Mouse (Mus musculus): ENCODE data around the gene Ptpn5. TPM values are rescaled to one million over a fixed set of nuclear protein-coding genes. Genes with fewer than 3 reads are reported as not detected.

Gene Ptpn5
- polyA plus RNA-seq, 1 experiment from 2014 or later = 1.3 TPM

DNA sequence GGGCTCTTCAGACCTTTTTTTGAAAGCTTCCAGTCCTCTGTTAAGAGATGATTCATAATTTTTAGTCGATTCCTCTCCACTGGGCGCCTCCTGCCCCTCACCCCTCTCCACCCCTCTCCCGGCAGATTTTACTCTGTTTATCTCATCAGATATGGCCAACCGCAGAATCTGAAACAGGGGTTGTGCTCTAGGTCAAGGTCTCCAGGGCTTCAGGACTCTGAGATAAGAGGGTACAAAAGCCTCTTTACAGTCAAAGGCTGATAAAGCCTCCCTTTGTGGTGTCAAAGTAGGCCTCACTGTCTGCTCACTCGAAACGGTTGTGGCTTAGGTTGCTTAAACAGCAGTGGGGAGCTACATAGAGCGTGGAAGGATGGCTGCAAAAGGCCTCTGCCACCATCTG is 74.1 kb downstream of the Ptpn5 start:
- no peaks in the 10 kb centered on the region for H3K9me3 ChIP-seq (replicated peaks; ENCODE audit: control insufficient read depth, low read length)
- no peak overlapping the region for H3K4me2 ChIP-seq (ENCODE audit: low read depth, low read length)
- H3K9ac ChIP-seq (ENCODE audit: low read length) = no peak overlapping the region
- no peaks in the 10 kb centered on the region for H3K36me3 ChIP-seq (ENCODE audit: control insufficient read depth, insufficient read depth, low read length)
- no peak overlapping the region for H3K4me3 ChIP-seq (replicated peaks; ENCODE audit: low read length)
- no peak overlapping the region for H3K27ac ChIP-seq (ENCODE audit: low read length)
- H3K4me1 ChIP-seq (ENCODE audit: control insufficient read depth, insufficient read depth, low read length) = no peaks in the 10 kb centered on the region
- peak; percentile 35; the same call in 1 of the 2 replicates for ATAC-seq (ENCODE audit: insufficient read depth, low FRiP score)
- WGBS = 41% methylated on average over 7 of the region's 7 CpGs
- H3K27me3 ChIP-seq (ENCODE audit: control insufficient read depth, insufficient read depth, low read length) = no peaks in the 10 kb centered on the region

DNA sequence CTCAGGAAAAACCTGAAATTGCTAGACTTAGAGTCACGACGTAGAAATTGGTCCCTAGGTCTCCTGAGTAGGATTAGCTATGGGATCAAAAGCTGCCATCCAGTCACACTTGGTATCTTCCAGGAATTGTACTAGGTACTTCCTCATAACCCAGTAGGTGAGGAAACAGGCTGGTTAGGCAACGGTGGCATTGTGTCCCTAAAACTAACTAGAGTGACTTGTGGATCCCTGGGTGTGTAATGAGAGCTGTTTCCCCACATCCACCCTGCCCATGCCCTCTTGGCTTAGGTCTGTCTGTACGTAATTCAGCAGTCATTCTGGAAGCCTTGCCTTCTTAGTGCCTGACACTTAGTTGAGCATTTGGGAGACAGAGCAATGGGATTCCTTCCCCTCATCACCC is 77.2 kb downstream of the Ptpn5 start:
- no peak for ATAC-seq (ENCODE audit: insufficient read depth, low FRiP score)
- WGBS = 76% methylated on average over 4 of the region's 4 CpGs
- no peak overlapping the region for H3K4me2 ChIP-seq (ENCODE audit: low read depth, low read length)

DNA sequence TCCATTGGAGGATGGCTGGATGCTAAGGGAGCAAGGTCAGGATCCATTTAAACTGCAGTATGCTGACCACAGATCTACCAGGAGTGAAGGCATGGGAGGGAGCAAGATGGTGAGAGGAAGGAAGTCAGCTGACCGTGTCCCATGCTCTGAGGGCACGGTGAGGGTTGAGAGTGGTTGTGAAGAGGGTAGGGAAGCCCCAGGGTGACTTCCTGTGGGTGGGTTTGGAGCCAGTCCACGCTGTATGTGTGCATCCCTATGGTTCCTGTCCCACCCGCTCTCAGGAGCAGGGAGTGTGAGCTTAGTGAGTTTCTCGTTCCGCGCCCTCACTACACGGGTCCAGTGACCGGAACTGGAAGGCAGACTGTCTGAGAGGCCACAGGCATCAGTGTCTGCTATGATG is 77.7 kb downstream of the Ptpn5 start:
- 76% methylated on average over 9 of the region's 9 CpGs for WGBS
- no peak overlapping the region for H3K27ac ChIP-seq (ENCODE audit: low read length)
- H3K9ac ChIP-seq (ENCODE audit: low read length) = no peak overlapping the region
- no peak overlapping the region for H3K4me3 ChIP-seq (replicated peaks; ENCODE audit: low read length)
- H3K9me3 ChIP-seq (replicated peaks; ENCODE audit: control insufficient read depth, low read length) = no peaks in the 10 kb centered on the region
- peaks cover 22% of the 10 kb centered on the region for H3K4me1 ChIP-seq (ENCODE audit: control insufficient read depth, insufficient read depth, low read length)
- H3K36me3 ChIP-seq (ENCODE audit: control insufficient read depth, insufficient read depth, low read length) = no peaks in the 10 kb centered on the region
- no peak overlapping the region for H3K4me2 ChIP-seq (ENCODE audit: low read depth, low read length)
- H3K27me3 ChIP-seq (ENCODE audit: control insufficient read depth, insufficient read depth, low read length) = no peaks in the 10 kb centered on the region
- no peak for ATAC-seq (ENCODE audit: insufficient read depth, low FRiP score)

More for the DNA sequence above, 77.2 kb downstream of the Ptpn5 start:
- Histone ChIP-seq H3K27ac (ENCODE audit: low read length) (no peak overlapping the region), H3K9ac (ENCODE audit: low read length) (no peak overlapping the region), H3K4me3 (replicated peaks; ENCODE audit: low read length) (no peak overlapping the region), H3K36me3 (ENCODE audit: control insufficient read depth, insufficient read depth, low read length) (no peaks in the 10 kb centered on the region), H3K27me3 (ENCODE audit: control insufficient read depth, insufficient read depth, low read length) (no peaks in the 10 kb centered on the region), H3K9me3 (replicated peaks; ENCODE audit: control insufficient read depth, low read length) (no peaks in the 10 kb centered on the region), H3K4me1 (ENCODE audit: control insufficient read depth, insufficient read depth, low read length) (peaks cover 18% of the 10 kb centered on the region)

DNA sequence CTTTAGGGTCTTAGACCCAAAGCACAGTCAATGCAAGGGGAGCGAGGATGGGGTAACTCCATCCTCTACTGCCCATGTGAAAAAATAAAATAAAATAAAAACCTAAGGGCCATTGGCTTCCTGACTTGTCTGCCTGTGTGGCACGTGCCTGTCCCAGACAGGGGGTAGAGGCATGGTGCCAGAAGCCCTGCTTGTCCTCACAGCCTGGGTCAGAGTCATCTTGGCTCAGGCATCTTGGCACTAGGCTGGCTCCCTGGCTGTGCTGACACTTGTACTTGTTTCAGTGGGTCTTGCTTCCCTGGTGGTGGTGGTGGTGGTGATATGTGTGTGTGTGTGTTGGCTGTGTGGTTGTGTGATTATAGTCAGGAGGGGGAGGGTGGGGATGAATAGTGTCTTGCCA is 78.8 kb downstream of the Ptpn5 start:
- no peaks in the 10 kb centered on the region for H3K9me3 ChIP-seq (replicated peaks; ENCODE audit: control insufficient read depth, low read length)
- 80% methylated on average over 2 of the region's 2 CpGs for WGBS
- peaks cover 22% of the 10 kb centered on the region for H3K4me1 ChIP-seq (ENCODE audit: control insufficient read depth, insufficient read depth, low read length)
- ATAC-seq (ENCODE audit: insufficient read depth, low FRiP score) = no peak
- H3K4me2 ChIP-seq (ENCODE audit: low read depth, low read length) = no peak overlapping the region
- no peaks in the 10 kb centered on the region for H3K27me3 ChIP-seq (ENCODE audit: control insufficient read depth, insufficient read depth, low read length)
- no peaks in the 10 kb centered on the region for H3K36me3 ChIP-seq (ENCODE audit: control insufficient read depth, insufficient read depth, low read length)
- H3K9ac ChIP-seq (ENCODE audit: low read length) = no peak overlapping the region
- no peak overlapping the region for H3K27ac ChIP-seq (ENCODE audit: low read length)
- no peak overlapping the region for H3K4me3 ChIP-seq (replicated peaks; ENCODE audit: low read length)

DNA sequence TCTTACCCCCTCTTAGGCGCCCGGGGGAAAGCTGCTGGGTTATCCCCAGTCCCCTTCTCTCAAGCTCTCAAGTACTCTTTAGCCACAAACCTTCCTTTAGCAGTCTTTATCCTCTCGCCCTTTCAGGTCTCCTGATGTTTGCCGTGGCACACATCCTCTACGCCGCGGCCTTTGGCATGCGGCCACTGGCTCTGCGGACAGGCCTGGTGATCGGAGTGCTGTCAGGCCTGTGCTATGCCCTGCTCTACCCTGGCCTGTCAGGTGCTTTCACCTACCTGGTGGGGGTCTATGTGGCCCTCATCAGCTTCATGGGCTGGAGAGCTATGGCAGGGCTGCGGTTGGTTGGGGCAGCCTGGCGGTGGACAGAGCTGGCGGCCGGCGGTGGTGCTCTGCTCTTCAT is 80.2 kb downstream of the Ptpn5 start:
- 96% methylated on average over 15 of the region's 15 CpGs for WGBS
- Histone ChIP-seq H3K4me2 (ENCODE audit: low read depth, low read length) (no peak overlapping the region), H3K36me3 (ENCODE audit: control insufficient read depth, insufficient read depth, low read length) (no peaks in the 10 kb centered on the region), H3K27ac (ENCODE audit: low read length) (no peak overlapping the region), H3K4me3 (replicated peaks; ENCODE audit: low read length) (no peak overlapping the region), H3K27me3 (ENCODE audit: control insufficient read depth, insufficient read depth, low read length) (no peaks in the 10 kb centered on the region), H3K4me1 (ENCODE audit: control insufficient read depth, insufficient read depth, low read length) (peaks cover 22% of the 10 kb centered on the region), H3K9me3 (replicated peaks; ENCODE audit: control insufficient read depth, low read length) (no peaks in the 10 kb centered on the region), H3K9ac (ENCODE audit: low read length) (peak overlapping the region; percentile 26; the same call in 1 of the 2 replicates)
- ATAC-seq (ENCODE audit: insufficient read depth, low FRiP score) = no peak

DNA sequence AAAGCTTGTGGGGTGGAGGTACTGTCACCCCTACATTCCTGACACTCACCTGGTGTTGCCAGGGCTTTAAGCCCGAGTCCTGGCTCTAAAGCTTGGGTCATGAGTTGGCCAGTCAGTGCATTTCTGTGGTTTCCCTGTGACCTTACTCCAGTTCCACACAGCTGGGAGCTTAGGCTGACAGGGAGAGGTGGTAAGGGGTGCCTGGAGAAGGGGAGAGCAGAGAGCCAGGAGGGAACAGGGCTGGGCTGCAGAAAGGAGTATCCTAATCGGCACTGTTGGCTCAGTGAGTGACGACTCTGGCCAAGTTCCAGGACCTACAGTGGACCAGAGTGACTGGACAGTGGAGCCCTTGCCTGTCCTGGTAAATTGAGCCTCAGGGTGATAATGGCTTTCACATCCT is 81.2 kb downstream of the Ptpn5 start:
- H3K4me2 ChIP-seq (ENCODE audit: low read depth, low read length) = peak overlapping the region; percentile 81
- WGBS = 11% methylated on average over 3 of the region's 3 CpGs
- H3K36me3 ChIP-seq (ENCODE audit: control insufficient read depth, insufficient read depth, low read length) = no peaks in the 10 kb centered on the region
- H3K9me3 ChIP-seq (replicated peaks; ENCODE audit: control insufficient read depth, low read length) = no peaks in the 10 kb centered on the region
- H3K9ac ChIP-seq (ENCODE audit: low read length) = peak overlapping the region; percentile 92
- H3K27me3 ChIP-seq (ENCODE audit: control insufficient read depth, insufficient read depth, low read length) = no peaks in the 10 kb centered on the region
- peak overlapping the region; percentile 94 for H3K27ac ChIP-seq (ENCODE audit: low read length)
- no peak for ATAC-seq (ENCODE audit: insufficient read depth, low FRiP score)
- H3K4me3 ChIP-seq (replicated peaks; ENCODE audit: low read length) = peak overlapping the region; percentile 86
- peaks cover 22% of the 10 kb centered on the region for H3K4me1 ChIP-seq (ENCODE audit: control insufficient read depth, insufficient read depth, low read length)

DNA sequence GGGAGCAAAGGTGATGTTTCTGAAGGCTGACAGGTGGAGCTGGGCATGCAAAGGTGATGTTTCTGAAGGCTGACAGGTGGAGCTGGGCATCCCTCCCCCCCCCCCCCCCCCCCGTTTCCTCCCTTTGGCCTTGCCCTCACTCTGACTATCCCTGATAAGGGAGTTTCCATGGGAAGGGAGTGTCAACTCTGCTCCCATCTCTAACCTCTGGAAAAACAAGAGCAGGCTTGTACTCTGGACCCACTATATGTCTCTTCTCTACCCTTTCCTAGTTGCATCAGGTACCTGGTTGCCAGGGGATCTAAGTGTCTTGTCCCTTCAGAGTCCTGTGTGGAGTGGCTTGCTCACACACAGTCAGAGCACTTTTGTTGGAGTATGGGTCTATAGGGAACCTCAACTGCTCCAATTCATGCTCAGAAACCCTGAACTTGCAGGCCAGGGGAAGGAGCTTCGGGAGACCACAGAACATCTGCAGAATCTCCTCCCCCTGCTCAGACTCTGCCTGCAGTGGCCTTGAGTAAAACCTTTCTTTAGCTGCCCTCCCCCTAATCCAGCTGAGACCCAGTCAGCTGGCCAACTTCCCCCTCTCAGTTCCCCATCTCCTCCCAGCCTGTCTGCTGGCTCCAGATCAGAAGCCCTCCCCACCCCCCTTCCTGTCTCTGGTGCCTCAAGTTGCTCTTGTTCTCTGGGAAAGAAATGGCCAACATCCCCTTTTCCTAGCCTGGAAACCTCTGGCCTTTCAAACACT is 81.9 kb downstream of the Ptpn5 start:
- WGBS = 0% methylated on average over 1 of the region's 2 CpGs
- Histone ChIP-seq H3K36me3 (ENCODE audit: control insufficient read depth, insufficient read depth, low read length) (no peaks in the 10 kb centered on the region), H3K9ac (ENCODE audit: low read length) (peak overlapping the region; percentile 92), H3K27me3 (ENCODE audit: control insufficient read depth, insufficient read depth, low read length) (no peaks in the 10 kb centered on the region), H3K4me3 (replicated peaks; ENCODE audit: low read length) (peak overlapping the region; percentile 86), H3K4me1 (ENCODE audit: control insufficient read depth, insufficient read depth, low read length) (peaks cover 22% of the 10 kb centered on the region), H3K4me2 (ENCODE audit: low read depth, low read length) (peak overlapping the region; percentile 81), H3K9me3 (replicated peaks; ENCODE audit: control insufficient read depth, low read length) (no peaks in the 10 kb centered on the region), H3K27ac (ENCODE audit: low read length) (peak overlapping the region; percentile 94)
- peak; percentile 41 for ATAC-seq (ENCODE audit: insufficient read depth, low FRiP score)

DNA sequence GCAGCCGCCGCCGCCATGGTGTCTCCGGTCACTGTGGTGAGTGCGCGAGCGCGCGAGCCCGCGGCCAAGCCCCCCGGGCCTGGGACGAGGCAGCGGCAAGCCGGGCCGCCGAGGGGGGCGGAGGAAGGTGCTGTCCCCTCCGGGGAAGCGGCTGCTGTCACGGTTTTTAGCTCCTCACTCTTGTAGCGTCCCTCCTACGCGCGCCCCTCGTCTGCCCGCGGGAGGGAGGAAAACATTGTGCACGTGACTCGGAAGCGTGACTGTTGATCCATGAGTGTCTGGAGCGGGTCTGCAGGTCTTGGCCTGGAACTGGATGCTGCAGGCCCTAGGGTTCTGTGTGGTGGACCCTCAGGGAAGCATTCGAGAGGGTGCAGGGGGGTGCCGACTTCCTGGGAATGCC is 82.7 kb downstream of the Ptpn5 start:
- ATAC-seq (ENCODE audit: insufficient read depth, low FRiP score) = peak; percentile 41
- H3K9me3 ChIP-seq (replicated peaks; ENCODE audit: control insufficient read depth, low read length) = no peaks in the 10 kb centered on the region
- H3K27me3 ChIP-seq (ENCODE audit: control insufficient read depth, insufficient read depth, low read length) = no peaks in the 10 kb centered on the region
- H3K9ac ChIP-seq (ENCODE audit: low read length) = peak overlapping the region; percentile 92
- peaks cover 22% of the 10 kb centered on the region for H3K4me1 ChIP-seq (ENCODE audit: control insufficient read depth, insufficient read depth, low read length)
- peak overlapping the region; percentile 94 for H3K27ac ChIP-seq (ENCODE audit: low read length)
- H3K4me2 ChIP-seq (ENCODE audit: low read depth, low read length) = peak overlapping the region; percentile 81
- peak overlapping the region; percentile 86 for H3K4me3 ChIP-seq (replicated peaks; ENCODE audit: low read length)
- under 1% methylated on average over 34 of the region's 34 CpGs for WGBS
- no peaks in the 10 kb centered on the region for H3K36me3 ChIP-seq (ENCODE audit: control insufficient read depth, insufficient read depth, low read length)

DNA sequence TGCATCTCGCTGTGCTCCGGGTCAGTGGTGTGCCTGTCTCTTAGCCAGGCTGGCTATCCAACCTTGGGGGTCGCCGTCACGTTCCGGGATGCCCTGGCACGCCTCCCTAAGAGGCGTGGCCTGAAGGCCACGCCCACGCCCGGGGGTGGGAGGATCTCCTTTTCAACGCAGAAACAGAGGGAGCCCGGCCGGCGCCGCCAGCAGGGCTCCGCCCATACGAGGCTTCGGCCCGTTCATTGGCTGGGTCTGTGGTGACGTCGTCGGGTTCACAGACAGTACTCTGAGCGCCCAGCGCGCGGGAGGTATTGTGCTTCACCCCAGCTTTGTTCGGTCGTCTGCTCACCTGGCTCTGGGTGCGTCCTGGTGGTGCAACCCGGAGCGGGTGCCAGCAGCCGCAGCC is 83.1 kb downstream of the Ptpn5 start, which contains the start of gene Tmem86a:
Tmem86a (plus strand) TSS at position 236 of the 400 bp plus-strand sequence.
- Histone ChIP-seq H3K4me1 (ENCODE audit: control insufficient read depth, insufficient read depth, low read length) (peaks cover 22% of the 10 kb centered on the region), H3K4me2 (ENCODE audit: low read depth, low read length) (peak within 1 kb of the TSS; percentile 81), H3K4me3 (replicated peaks; ENCODE audit: low read length) (peak within 1 kb of the TSS; percentile 86), H3K9ac (ENCODE audit: low read length) (peak within 1 kb of the TSS; percentile 92), H3K36me3 (ENCODE audit: control insufficient read depth, insufficient read depth, low read length) (no peaks in the 10 kb centered on the region), H3K9me3 (replicated peaks; ENCODE audit: control insufficient read depth, low read length) (no peaks in the 10 kb centered on the region), H3K27me3 (ENCODE audit: control insufficient read depth, insufficient read depth, low read length) (no peaks in the 10 kb centered on the region), H3K27ac (ENCODE audit: low read length) (peak within 1 kb of the TSS; percentile 94)
- peak; percentile 98 for ATAC-seq (ENCODE audit: insufficient read depth, low FRiP score)
- WGBS = under 1% methylated on average over 33 of the region's 33 CpGs

Measured in stomach, embryonic 16.5 days (tissue).